Mouse (Mus musculus) testis, postnatal 10 days (tissue): ENCODE results near the gene Ifi213.
"Not testable (repeated sequence)": the region's sequence is repeated elsewhere in the genome, so short reads cannot be mapped to it uniquely, and the experiment has no call there.

Source experiments
- DNase-seq: peaks from one replicate; pipeline ENCODE4 v3.0.0; 2021; ENCODE audit warnings: low spot score

The Ifi213 gene

DNA sequence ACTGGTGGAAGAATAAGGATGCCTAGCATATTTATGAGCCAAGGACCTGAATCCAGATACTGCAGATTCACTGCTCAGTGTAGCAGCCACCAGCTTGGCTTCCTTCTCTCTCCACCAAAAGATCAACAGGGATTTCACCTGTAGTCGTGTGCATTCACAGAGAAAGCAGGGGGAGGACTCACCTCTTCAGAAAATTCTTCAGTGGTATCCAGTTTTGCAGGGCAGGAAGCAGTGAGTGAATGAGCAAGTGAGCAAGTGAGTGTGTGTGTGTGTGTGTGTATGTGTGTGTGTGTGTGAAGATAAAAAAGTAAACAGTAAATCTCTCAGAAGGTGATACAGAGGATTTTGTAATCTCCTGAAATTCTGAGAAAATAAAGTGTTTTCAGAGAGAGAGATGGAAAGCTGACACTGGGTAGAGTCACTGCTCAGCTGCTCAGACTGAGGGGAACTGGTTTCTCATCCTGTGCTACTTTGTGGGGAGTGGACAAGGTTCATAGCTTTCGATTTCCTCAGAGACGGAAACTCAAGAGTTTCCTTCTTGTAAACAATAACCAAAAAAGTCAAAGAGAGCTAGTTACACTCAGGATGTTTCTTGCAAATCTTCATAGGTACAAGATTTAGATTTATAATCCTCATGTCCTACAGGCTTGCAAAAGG is at the start of gene Ifi213:
Gene Ifi213 (minus strand): TSS at position 437 of the 657 bp plus-strand sequence.
- DNase-seq = not testable (repeated sequence)

DNA sequence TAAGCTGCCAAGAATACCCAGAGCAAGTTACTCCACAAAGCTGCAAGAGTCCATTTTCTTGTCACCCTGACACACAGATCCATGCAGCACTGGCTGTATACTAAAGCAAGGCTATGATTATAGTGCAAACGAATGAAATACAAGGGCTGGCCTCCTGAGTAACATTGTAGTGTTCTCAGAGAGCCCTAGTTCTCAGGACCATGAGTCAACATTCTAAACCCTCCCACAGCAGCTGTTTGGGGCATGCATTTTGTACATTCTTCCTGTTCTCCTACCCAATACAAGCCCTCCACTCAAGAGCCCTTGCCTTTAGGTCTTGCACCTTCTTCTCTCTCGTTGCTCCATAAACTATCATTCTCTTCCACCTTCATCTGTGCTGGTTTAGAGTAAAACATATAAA is 46.3 kb upstream of the Ifi213 start:
- no peak for DNase-seq

DNA sequence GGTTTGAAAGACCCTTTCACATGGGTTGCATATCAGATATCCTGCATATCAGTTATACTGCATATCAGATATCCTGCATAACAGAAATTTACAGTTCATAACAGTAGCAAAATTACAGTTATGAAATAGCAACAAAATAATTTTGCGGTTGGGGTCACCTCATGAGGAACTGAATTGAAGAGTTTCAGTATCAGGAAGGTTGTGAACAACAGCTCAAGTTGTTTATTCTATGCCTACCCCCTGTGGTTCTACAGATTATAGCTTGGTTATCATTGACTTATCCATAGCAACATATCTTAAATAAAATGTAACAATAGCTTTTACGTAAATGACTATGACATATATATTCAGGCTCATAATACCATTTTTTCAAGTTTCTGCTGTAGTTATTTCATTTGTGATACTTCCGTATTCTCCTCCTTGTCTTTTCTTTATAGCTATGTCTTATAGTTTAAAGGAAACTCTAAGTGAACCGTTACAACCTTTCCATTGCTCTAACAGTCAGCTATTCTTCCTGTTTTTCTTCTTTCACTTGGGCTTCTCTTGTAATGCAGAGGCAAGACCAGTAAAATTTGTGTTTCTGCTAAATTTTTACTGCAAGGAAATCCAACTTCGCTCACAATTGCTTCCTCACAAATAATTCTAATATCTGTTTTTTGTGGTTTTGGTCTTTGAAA is 35.0 kb upstream of the Ifi213 start:
- no peak for DNase-seq

DNA sequence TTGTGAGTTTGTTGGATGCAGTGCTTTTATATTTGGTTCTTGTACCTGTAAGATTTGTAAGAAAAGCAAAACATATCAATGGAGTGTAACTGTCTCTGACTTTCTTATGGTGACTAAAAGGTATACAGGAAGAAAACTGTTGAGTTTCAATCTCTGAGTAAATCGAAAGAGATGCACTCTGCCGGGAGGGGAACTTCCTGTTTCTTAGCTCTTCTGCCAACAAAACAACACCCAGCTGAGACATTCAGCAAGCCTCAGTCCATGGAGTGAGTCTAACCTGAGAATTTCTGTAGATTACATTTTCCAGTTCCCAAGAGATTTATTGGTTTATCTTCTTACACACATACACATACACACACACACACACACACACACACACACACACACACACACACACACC is 31.5 kb upstream of the Ifi213 start, which contains the start of gene Ifi209:
Gene Ifi209 (plus strand): TSS at position 296 of the 400 bp plus-strand sequence.
- not testable (repeated sequence) for DNase-seq

DNA sequence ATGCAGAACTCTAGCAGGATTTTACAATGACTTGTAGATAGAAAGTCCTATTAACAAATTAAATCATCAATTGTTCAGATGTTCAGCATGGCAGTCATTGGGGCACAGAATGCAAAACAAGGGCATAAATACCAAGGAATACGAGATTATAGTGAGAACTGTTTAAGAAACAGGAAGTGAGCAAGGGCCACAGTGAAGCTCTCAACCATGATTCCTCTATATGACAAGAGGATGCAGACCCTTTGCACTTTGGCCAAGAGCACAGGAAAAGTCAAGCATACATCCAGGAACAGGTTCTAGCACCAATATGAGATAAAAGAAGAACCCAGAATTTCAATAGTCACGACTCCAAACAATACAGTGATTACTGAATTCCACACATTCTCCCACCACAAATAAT is 27.6 kb upstream of the Ifi213 start:
- DNase-seq = no peak

DNA sequence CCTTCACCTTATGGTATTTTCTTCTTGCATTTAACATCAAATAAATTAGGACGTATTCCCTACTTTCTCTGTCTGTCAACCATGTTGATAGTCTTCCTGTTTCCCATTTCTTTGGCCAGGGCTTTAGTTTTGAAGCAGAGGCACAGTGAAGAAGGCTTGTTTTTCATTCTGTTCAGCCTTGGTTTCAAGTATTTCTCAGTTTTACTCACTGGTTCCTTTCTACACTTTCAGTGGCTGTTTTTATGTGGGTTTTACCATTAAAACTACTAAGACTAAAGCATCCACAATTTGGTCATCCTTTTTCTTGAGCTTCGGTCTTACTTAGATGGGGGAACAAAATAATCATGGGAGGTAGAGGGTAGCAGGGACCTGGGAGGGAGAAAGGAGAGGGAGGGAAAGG is 25.0 kb upstream of the Ifi213 start:
- DNase-seq = no peak

DNA sequence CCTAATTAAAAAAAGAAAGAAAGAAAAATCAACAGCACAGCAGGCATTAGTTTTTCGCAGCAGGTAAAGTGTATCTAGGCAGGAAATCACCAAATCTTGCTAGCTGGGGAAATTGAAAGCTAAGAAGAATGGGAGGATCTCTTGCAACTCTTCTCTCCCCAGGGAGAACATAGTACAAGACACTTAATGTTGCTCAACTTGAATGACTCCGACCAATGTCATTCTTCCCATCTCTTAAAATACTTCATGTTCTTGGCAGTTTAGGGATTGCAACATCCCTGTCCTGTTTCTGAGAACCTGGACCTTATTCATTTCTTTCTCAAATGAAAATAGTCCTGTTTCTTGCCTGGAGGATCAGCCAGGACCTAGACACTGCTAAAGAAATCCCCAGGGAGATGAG is 23.1 kb upstream of the Ifi213 start:
- not testable (repeated sequence) for DNase-seq

DNA sequence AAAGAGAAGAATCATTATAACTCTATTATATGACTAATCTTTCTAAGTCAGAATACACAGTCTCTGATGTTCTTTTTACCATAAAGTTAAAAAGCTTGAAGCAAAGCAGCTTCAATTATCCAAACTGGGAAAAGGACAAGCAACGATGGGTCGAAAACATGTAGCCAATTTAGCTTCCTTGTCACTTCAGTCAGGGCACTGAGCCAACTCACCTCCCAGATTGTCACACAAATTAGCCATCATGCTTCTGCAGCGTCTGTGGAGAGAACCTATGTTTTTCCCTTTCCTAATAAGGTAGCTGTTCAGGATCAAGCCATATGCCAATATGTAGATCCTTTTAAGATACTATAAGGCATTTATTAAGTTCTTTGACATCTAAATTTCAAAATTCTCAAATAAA is 11.2 kb upstream of the Ifi213 start:
- DNase-seq = not testable (repeated sequence)

DNA sequence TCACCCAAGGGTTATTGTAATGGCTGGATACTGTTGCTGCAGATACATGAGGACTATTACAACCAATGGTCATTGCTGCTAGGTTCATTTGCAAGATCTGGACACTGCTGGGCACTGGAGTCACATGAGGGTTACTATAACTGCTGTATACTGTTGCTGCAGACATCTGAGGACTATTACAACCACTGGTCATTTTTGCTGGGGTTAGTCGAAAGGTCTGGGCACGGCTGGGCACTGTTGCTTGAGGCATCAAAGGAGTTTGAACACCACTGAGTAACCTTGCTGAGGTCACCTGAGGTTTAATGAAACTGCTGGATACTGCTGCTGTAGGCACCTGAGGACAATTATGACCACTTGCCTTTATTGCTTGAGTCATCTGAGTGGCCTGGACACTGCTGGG is 9.4 kb downstream of the Ifi213 start:
- not testable (repeated sequence) for DNase-seq

DNA sequence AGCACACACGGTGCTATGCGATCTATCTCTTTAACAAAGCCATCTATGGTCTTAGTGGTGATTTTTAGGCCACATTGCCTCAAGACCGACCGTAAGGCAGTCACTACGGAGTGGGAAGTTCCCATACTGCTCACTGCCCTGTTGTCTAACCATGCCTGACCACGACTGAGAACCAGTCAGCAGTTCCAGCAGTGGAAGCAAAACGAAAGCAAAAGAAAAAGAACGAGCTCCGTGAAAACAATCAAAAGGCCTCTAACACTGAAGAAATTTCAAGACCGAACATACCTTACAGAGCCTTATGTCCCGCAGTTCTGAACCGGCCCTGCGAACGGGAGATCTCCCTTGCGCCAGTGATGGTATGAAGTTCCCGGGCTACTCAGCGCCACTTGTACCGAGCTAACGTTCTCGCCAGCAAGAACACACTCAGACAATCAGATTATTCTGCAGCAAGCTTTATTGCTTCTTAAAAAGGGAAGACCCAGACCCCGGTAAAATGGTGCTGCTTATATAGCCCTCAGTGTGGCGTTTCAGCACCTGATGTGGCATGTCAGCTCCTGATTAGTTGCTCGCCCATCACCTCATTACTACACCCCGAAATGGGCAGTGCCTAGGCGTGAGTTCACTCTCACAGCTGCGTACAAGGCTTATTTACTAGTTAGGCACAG is 19.0 kb downstream of the Ifi213 start:
- DNase-seq = no peak

DNA sequence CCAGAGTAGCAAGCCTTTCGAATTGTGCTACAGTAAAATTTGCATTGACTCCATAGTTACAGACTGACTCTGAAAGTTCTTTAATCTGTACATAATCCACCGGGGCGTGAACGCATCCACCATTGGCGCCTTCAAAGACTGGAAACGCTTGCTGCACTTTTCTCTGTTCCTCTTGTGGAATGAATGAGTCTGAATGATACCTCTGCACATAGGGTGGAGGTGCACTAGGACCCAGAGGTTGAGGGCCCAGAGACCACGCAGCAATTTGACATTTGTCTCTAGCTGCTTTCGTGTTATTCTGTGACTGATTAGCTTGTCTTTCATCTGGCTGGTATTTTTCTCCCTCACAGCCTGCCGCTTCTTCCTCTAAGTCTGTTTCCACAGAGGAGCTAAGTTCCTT is 20.0 kb downstream of the Ifi213 start:
- no peak for DNase-seq

DNA sequence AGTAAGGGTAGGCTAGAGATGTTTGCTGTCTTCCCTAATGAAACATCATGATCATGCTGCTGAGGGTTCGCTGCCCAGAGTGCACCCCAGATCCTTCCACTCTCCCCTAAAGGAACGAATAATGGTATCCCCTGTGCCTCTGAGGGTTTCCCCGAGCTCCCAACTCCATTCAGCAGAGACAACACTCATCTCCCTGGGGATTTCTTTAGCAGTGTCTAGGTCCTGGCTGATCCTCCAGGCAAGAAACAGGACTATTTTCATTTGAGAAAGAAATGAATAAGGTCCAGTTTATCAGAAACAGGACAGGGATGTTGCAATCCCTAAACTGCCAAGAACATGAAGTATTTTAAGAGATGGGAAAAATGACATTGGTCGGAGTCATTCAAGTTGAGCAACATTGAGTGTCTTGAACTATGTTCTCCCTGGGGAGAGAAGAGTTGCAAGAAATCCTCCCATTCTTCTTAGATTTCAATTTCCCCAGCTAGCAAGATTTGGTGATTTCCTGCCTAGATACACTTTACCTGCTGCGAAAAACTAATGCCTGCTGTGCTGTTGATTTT is 48.5 kb downstream of the Ifi213 start:
- not testable (repeated sequence) for DNase-seq

DNA sequence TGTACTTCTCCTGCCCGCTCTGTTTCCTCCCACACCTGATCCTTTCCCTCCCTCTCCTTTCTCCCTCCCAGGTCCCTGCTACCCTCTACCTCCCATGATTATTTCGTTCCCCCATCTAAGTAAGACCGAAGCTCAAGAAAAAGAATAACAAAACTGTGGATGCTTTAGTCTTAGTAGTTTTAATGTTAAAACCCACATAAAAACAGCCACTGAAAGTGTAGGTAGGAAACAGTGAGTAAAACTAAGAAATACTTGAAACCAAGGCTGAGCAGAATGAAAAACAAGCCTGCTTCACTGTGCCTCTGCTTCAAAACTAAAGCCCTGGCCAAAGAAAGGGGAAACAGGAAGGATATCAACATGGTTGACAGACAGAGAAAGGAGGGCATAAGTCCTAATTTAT is 50.3 kb downstream of the Ifi213 start:
- DNase-seq = not testable (repeated sequence)

DNA sequence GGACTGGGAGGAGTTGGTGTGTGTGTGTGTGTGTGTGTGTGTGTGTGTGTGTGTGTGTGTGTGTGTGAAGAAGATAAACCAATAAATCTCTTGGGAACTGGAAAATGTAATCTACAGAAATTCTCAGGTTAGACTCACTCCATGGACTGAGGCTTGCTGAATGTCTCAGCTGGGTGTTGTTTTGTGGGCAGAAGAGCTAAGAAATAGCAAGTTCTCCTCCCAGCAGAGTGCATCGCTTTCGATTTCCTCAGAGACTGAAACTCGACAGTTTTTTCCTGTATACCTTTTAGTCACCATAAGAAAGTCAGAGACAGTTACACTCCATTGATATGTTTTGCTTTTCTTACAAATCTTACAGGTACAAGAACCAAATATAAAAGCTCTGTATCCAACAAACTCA is 63.3 kb downstream of the Ifi213 start, which contains the start of gene Ifi214:
Gene Ifi214 (minus strand): TSS at position 167 of the 400 bp plus-strand sequence.
- DNase-seq = not testable (repeated sequence)

DNA sequence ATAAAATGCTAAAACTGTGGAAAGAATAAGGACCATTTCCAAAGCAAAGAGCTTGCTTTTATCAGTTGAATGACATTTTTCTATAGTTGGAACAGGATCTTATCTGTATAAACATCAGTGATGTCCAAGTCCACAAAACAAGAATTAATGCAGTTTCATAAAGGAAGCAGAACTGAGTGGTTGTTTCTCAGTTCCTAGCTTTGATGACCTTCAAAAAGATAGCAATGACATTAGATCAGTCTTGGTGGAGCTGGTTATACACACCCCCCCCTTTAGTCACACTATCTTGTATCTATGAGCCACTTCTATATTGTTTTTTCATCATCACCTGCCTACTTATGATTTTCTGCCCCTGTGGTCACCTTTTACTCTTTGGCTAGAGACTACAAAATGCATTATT is 77.6 kb downstream of the Ifi213 start:
- no peak for DNase-seq
